Mouse (Mus musculus) bone marrow macrophage, adult 2 months (primary cell): Measurements from ENCODE around the gene Crabp1. TPM values are rescaled to one million over a fixed set of nuclear protein-coding genes. Genes with fewer than 3 reads are reported as not detected.

Source experiments
- H3K27ac ChIP-seq: 2 replicates; pipeline ENCODE4 v1.5.1; 2012; ENCODE audit warnings: low read depth, low read length; ENCODE audit not compliant: insufficient read depth
- H3K4me1 ChIP-seq: 2 replicates; pipeline ENCODE4 v1.6.1; 2012; ENCODE audit warnings: low read length; ENCODE audit not compliant: control insufficient read depth, insufficient read depth
- H3K4me3 ChIP-seq: 2 replicates; pipeline ENCODE4 v1.5.1; 2012; ENCODE audit warnings: mild to moderate bottlenecking, low read length, moderate library complexity; ENCODE audit not compliant: insufficient read depth
- CTCF ChIP-seq: IDR thresholded peaks from 2 replicates; pipeline ENCODE4 v1.5.1; 2012; ENCODE audit warnings: low read depth, mild to moderate bottlenecking, low read length, moderate library complexity
- POLR2A ChIP-seq: IDR thresholded peaks from 2 replicates; pipeline ENCODE4 v1.6.1; 2012; ENCODE audit warnings: mild to moderate bottlenecking, low read depth, low read length, borderline replicate concordance
- polyA plus RNA-seq: library from polyadenylated mRNA; stranded (reverse); fragments of >200 nt; gene quantifications from 2 replicates; pipeline ENCODE4 v1.2.4, GENCODE M21; 2012; ENCODE audit not compliant: missing spikeins, insufficient read depth, insufficient read length

Gene Crabp1
- polyA plus RNA-seq, 1 experiment, result not detected

GRCm38 (mm10) chr9:54736284-54736701, 28.3 kb upstream of the Crabp1 start:
- TF ChIP-seq CTCF (peak; percentile 71), POLR2A (no peak)
- no peak overlapping the region for H3K4me3 ChIP-seq

GRCm38 (mm10) chr9:54738376-54738775, 26.2 kb upstream of the Crabp1 start:
- TF ChIP-seq POLR2A, result no peak
- TF ChIP-seq CTCF, result peak; percentile 39; the same call in 1 of the 2 replicates
- no peak overlapping the region for H3K27ac ChIP-seq
- peaks cover 4% of the 10 kb centered on the region; the same call in 1 of the 2 replicates for H3K4me1 ChIP-seq
- no peak overlapping the region for H3K4me3 ChIP-seq

More at GRCm38 (mm10) chr9:54736284-54736701, 28.3 kb upstream of the Crabp1 start:
- Histone ChIP-seq H3K27ac (no peak overlapping the region), H3K4me1 (peaks cover 9% of the 10 kb centered on the region; the same call in 1 of the 2 replicates)

- Histone ChIP-seq H3K4me1 (peaks cover 6% of the 10 kb centered on the region), H3K27ac (no peak overlapping the region), H3K4me3 (no peak overlapping the region)
- TF ChIP-seq CTCF, result no peak
- no peak for TF ChIP-seq POLR2A
These were observed 20.7 kb upstream of the Crabp1 start for GRCm38 (mm10) chr9:54743891-54744290.

GRCm38 (mm10) chr9:54745740-54746370, 18.7 kb upstream of the Crabp1 start:
- TF ChIP-seq CTCF (no peak), POLR2A (no peak)
- H3K27ac ChIP-seq, result no peak overlapping the region
- peaks cover 14% of the 10 kb centered on the region for H3K4me1 ChIP-seq
- H3K4me3 ChIP-seq, result no peak overlapping the region

GRCm38 (mm10) chr9:54750215-54750981, 14.2 kb upstream of the Crabp1 start:
- Histone ChIP-seq H3K4me3 (no peak overlapping the region), H3K27ac (no peak overlapping the region), H3K4me1 (peaks cover 19% of the 10 kb centered on the region)
- no peak for TF ChIP-seq POLR2A
- no peak for TF ChIP-seq CTCF

GRCm38 (mm10) chr9:54751684-54752083, 12.9 kb upstream of the Crabp1 start:
- H3K27ac ChIP-seq, result no peak overlapping the region
- H3K4me3 ChIP-seq, result no peak overlapping the region
- TF ChIP-seq CTCF (no peak), POLR2A (no peak)
- H3K4me1 ChIP-seq, result peaks cover 19% of the 10 kb centered on the region

GRCm38 (mm10) chr9:54752201-54752943, 12.2 kb upstream of the Crabp1 start:
- H3K4me3 ChIP-seq, result no peak overlapping the region
- TF ChIP-seq CTCF (no peak), POLR2A (no peak)
- no peak overlapping the region for H3K27ac ChIP-seq
- peaks cover 19% of the 10 kb centered on the region for H3K4me1 ChIP-seq

GRCm38 (mm10) chr9:54752944-54753295, 11.6 kb upstream of the Crabp1 start:
- TF ChIP-seq CTCF, result no peak
- no peak for TF ChIP-seq POLR2A
- Histone ChIP-seq H3K4me1 (peaks cover 19% of the 10 kb centered on the region), H3K27ac (no peak overlapping the region)

GRCm38 (mm10) chr9:54759592-54759991, 5.0 kb upstream of the Crabp1 start:
- Histone ChIP-seq H3K27ac (no peak overlapping the region), H3K4me1 (no peaks in the 10 kb centered on the region), H3K4me3 (no peak overlapping the region)
- TF ChIP-seq CTCF (no peak), POLR2A (no peak)

More at GRCm38 (mm10) chr9:54752944-54753295, 11.6 kb upstream of the Crabp1 start:
- H3K4me3 ChIP-seq, result no peak overlapping the region
